Mouse (Mus musculus) T-helper 2 cell (primary cell): ENCODE results near the gene Hadha.

Source experiments
- in situ Hi-C: fragments of 300-600 bp; cut with MboI, MseI; formaldehyde crosslinking; loops from one replicate; pipeline ENCODE4 v1.15.1; 2025; ENCODE audit warnings: high pct_unique_total_duplicates

Hadha gene

DNA sequence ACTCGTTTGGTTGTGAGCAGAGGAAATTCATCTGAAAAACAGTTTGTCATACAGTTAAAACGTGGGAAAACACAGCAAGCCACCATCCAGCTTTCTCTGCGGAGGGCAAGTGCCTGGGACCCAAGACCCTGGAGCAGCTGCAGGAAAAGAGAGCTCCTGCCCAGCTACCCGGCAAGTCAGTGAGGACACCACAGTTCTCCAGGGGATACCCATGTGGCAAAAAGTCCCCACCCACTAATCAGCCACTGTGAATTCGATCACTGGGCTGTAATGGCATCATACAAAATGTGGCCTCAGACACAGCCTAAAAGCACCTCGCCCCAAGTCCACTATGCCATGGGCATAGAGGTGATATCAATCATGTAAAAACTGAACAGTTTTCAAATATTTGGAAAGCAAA is 83.3 kb downstream of the Hadha start:
- in situ Hi-C loops, result no loop called here
